ENCODE assay signal across 23 mouse cellular contexts in genomic region chr15:26816931-26817330, GRCm38 (mm10).
"Had no signal": no experiment of that assay in that cellular context is flagged by ENCODE, and none has a peak within 500 bp of the region (broad histone marks: within the 10 kb centered on the region; RNA-seq: fewer than 3 reads in every experiment).

No protein-coding gene starts in this region.

- H3K4me3 ChIP-seq: gastrocnemius, adult 2 months; heart, embryonic 10.5 days; heart, embryonic 12.5 days; hindbrain, embryonic 10.5 days; hindbrain, embryonic 12.5 days; intestine, embryonic 15.5 days; layer of hippocampus, adult 2 months; left cerebral cortex, adult 2 months; limb, embryonic 13.5 days; limb, embryonic 15.5 days; liver, embryonic 12.5 days had no signal

- H3K4me2 ChIP-seq: heart, embryonic 12.5 days; hindbrain, embryonic 12.5 days; hindbrain, embryonic 14.5 days; intestine, embryonic 15.5 days; limb, embryonic 13.5 days; limb, embryonic 15.5 days; liver, embryonic 12.5 days had no signal

- DNase-seq: gastrocnemius, adult 2 months; gastrocnemius, postnatal 10 days; gastrocnemius, postnatal 25 days; heart, postnatal 10 days; heart, postnatal 4 days; kidney, adult 18-20 months; kidney, postnatal 4 days; left cerebral cortex, postnatal 4 days had no signal

- H3K4me1 ChIP-seq: heart, embryonic 10.5 days; heart, embryonic 12.5 days; hindbrain, embryonic 10.5 days; hindbrain, embryonic 12.5 days; intestine, embryonic 15.5 days; liver, embryonic 12.5 days had no signal

- H3K9me3 ChIP-seq: heart, embryonic 10.5 days; heart, embryonic 12.5 days; hindbrain, embryonic 10.5 days; hindbrain, embryonic 12.5 days; intestine, embryonic 15.5 days; limb, embryonic 13.5 days; limb, embryonic 15.5 days; liver, embryonic 12.5 days had no signal

- H3K9ac ChIP-seq: heart, embryonic 12.5 days; hindbrain, embryonic 12.5 days; hindbrain, embryonic 14.5 days; intestine, embryonic 15.5 days; limb, embryonic 13.5 days; limb, embryonic 15.5 days; liver, embryonic 12.5 days; liver, embryonic 14.5 days had no signal

- H3K27ac ChIP-seq: gastrocnemius, adult 2 months; heart, embryonic 10.5 days; hindbrain, embryonic 10.5 days; hindbrain, embryonic 12.5 days; hindbrain, embryonic 14.5 days; intestine, embryonic 15.5 days; layer of hippocampus, adult 2 months; left cerebral cortex, adult 2 months; limb, embryonic 13.5 days; limb, embryonic 15.5 days; liver, embryonic 12.5 days; liver, embryonic 14.5 days had no signal

- H3K36me3 ChIP-seq: heart, embryonic 10.5 days; heart, embryonic 12.5 days; hindbrain, embryonic 10.5 days; hindbrain, embryonic 12.5 days; intestine, embryonic 15.5 days; limb, embryonic 13.5 days; limb, embryonic 15.5 days; liver, embryonic 12.5 days had no signal

- ATAC-seq: hindbrain, embryonic 16.5 days; inflammation-experienced regulatory T-cells, adult 6 months; intestine, embryonic 15.5 days; intestine, postnatal 0 days; liver, embryonic 12.5 days had no signal

- H3K27me3 ChIP-seq: heart, embryonic 12.5 days; hindbrain, embryonic 12.5 days; intestine, embryonic 15.5 days; limb, embryonic 13.5 days; limb, embryonic 15.5 days; liver, embryonic 12.5 days had no signal
